Mouse (Mus musculus) natural killer cell, adult 2 months (primary cell): ENCODE measurements around the gene Gk5.
"Not testable (repeated sequence)": the region's sequence is repeated elsewhere in the genome, so short reads cannot be mapped to it uniquely, and the experiment has no call there.

ENCODE experiments used
- DNase-seq, 2 experiments: peaks; one replicate each; pipeline ENCODE4 v3.0.0; 2022; ENCODE audit warnings: low spot score in 2 of 2

The Gk5 gene

DNA sequence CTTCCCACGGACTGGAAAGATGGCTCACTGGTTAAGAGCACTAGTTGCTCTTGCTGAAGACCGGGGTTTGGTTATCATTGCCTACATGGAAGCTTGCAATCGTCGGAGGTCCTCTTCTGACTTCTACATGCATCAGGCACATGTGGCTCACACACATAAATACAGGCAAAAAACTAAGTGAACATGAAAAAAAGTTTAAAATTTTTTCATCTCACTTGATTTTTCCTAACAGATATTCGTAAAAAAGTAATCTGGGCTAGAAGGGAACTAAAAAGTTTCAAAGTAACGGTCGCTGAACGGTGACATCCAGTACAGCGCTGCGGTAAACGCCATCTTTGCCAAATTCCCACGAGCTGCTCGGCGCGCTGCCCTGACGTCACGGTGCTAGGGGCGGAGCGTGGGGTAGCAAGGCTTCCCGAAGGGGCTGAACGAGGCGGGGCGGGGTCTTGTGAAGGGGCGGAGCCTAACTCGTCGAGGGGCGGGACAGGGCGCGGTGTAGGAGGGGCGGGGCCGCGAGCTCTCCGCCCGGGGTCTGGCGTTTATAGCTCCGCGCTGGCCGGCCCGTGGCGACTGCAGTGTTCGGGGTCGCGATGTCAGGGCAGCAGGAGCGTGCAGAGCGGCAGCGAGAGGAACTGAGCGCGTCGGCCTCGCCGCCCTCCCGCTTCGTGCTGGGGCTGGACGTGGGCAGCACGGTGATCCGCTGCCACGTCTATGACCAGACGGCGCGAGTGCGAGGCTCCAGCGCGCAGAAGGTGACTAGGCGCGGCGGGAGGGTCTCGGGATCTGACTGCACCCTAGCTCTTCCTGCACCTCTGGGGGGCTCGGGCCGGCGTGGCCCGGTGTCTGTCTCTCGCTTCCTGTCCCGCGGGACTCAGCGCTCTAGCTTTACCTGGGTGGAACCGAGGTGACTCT is at the start of gene Gk5:
Gene Gk5, plus strand, starts transcription at position 502 of the 912 bp plus-strand sequence.
- peak; percentile 97 to 98 for DNase-seq

DNA sequence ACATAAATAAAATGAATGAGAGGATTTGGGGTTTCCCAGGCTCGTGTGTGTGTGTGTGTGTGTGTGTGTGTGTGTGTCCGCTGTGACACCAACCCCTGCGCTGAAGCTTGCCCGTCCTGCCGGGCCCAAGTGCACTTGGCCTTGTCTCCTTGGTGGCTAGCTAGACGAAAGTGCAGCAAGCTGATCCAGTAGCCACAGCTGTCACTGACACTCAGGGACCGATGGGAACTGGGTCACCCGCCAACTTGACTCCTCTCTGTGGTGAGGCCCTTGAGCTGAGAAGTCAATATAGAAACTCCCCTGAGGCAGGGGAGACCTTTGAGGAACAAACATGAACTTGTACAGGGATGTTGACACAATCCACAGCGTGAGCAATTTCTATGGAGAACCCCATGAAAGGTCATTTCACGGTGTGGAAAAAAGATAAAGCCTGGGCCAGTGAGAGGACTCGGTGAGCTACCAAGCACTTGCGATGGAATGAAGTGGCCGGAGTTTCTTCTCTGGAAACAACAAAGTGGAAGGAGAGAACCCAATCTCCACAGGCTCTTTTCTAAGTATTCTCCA is 40.3 kb upstream of the Gk5 start:
- DNase-seq: no peak

GRCm38 (mm10) chr9:96085293-96085692 is 33.9 kb upstream of the Gk5 start:
- DNase-seq: no peak

GRCm38 (mm10) chr9:96087671-96088070 is 31.5 kb upstream of the Gk5 start:
- no peak for DNase-seq

GRCm38 (mm10) chr9:96088456-96088855 is 30.7 kb upstream of the Gk5 start:
- DNase-seq: not testable (repeated sequence)

DNA sequence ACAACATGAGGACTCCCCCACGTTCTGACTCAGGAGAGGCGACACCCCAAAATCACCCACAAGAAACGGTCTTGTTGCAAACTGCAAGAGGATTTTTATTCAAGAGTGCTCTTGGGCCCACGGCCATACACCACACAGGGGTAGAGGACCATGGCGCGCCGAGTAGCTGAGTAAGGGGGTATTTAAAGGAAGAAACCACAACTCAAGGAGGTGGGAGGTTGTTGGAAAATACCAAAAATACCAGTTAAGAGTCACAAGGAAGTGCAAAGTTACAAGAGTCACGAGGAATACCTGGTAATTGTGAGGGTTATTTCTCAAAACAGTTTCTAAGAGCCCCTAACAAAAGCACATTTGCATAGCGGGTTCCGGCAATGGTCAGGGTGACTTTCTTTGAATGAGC is 26.5 kb upstream of the Gk5 start:
- DNase-seq: not testable (repeated sequence)

DNA sequence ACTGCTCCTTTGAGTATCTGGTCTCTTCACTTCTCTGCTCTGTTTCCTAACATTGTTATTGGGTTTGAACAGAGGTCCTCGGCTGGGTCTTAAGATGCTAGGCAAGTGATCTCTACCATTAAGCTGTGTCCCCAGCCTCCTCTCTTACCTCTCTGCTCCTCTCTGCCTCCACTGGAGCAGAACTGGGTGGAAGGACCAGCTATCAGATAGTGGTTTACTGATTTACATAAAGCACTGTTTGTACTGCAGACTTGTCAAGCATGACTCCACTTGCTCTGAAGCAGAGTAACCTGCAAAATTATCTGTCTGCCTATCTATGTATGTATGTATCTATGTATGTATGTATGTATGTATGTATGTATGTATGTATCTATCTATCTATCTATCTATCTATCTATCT is 25.9 kb upstream of the Gk5 start:
- DNase-seq: no peak

- no peak for DNase-seq
Measured at GRCm38 (mm10) chr9:96094341-96094740, 24.8 kb upstream of the Gk5 start.

DNA sequence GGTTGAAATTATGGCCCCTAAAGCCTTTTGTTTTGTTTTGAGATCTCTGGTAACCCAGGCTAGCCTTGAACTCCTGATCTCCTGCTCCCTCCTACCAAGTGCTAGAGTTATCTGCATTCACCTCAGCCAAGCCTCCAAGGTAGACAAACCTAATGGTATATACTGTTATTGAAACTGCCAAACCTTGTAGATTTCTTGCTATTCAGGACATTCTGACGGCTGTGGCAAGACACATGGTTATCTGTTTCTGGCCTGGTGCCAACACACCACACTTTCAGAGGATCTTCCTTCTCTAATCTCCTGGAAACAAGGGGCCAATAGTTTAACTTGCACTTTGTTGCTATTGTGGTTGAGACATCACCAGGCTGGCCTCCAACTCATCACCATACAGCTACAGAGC is 24.0 kb upstream of the Gk5 start:
- no peak for DNase-seq

DNA sequence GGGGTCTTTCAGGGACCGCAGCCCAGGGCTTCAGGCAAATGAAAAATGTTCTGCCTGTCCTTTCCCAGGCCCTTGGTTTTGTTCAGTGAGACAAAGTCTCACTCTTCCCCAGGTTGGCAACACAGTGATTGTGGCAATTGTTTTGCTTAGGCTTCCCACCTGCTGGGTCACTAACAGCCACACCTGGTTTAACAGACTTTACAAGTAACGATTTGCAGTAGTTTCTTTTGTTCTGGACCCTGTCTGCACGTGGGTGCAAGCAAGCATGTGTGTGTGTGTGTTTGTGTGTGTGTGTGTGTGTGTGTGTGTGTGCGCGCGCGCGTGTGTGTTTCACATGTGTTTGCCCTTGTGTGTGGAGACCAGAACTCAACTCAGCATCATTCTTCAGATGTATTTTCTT is 16.3 kb upstream of the Gk5 start:
- no peak for DNase-seq

DNA sequence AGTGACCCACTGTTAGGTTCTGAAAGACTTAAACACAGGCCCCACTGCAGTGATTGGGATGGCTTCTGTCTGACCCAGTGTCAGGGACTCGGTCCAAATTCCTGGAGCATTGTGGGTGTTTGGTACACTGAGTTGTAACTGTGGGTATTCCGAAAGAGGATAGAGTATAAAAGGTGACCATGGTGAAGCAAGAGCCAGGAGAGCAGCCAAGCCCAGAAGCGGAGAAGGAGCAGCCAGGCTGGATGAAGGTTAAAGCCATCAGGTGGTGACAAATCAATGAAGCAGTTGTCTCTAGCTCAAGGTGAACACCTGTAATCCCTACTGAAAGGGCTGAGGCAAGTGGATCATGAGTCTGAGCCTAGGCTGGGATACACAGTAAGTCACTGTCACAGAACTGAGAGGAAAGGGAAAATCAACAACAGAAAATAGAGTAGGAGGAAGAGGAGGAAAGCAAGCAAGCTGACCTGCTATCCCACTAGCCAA is 6.2 kb upstream of the Gk5 start:
- no peak for DNase-seq

GRCm38 (mm10) chr9:96116801-96117200 is 2.4 kb upstream of the Gk5 start:
- no peak for DNase-seq

GRCm38 (mm10) chr9:96118216-96118615 is 946 bp upstream of the Gk5 start:
- DNase-seq: no peak

DNA sequence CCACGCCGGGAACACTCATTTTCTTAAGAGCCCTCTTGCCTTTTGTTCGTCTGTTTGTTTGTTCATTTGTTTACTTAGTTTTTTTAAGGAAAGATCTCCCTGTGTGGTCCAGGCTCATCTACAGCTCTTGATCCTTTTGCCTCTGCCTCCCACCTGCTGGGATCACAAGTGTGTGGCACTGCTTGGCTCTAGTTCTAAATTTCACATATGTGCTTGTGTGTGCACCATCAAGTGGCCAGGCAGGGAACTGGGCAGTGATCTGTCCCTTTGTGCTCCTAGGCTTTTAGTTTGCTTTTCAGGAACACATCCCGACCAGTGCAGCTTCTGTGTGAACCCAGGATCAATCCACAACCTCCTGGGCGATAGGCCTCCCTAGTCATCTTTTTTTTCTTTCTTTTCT is 8.8 kb downstream of the Gk5 start:
- no peak for DNase-seq

- DNase-seq: no peak
Measured at GRCm38 (mm10) chr9:96132956-96133603, 13.9 kb downstream of the Gk5 start.

DNA sequence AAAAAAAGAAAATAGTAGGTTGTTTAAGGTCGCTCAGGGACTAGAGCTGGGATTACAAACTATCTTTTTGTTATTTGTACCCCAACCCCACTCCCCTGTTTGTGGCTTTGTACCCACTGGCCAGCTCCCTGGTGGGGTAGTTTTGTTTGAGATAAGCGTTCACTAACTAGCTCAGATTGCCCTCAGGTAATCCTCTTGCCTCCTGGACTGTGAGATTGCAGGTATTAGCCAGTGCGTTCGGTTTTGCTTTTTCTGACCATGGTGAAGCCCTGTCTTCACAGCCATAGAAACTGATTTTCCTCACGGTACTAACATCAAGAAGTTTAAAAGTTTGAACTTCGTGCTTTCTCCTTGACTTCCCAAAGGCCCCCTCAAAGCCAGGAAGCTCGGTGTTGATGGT is 15.3 kb downstream of the Gk5 start:
- DNase-seq: no peak

GRCm38 (mm10) chr9:96134916-96135315 is 15.8 kb downstream of the Gk5 start:
- DNase-seq: no peak

GRCm38 (mm10) chr9:96135461-96135860 is 16.3 kb downstream of the Gk5 start:
- no peak for DNase-seq

- no peak for DNase-seq
Measured at GRCm38 (mm10) chr9:96138958-96139357, 19.8 kb downstream of the Gk5 start.

- no peak for DNase-seq
Measured at GRCm38 (mm10) chr9:96139876-96140275, 20.7 kb downstream of the Gk5 start.

DNA sequence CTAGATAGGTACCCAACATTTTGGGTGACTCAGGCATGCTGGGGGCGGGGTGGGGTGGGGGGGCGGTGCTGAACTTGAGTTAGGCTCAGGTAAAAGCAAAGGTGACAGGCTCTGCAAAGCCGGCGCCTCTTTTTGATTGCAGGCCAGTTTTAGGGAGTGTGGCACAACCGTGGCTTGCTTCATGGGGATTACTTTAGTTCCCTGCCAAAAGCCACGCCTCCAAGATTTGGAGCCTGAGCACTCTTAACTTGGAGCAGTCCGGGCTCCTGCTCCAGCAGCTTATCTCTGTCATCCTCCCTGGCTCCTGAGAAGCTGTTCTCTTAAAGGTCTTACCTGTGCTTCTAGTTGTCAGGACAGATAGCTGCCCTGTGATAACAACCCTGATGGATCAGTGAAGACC is 21.8 kb downstream of the Gk5 start:
- no peak for DNase-seq

DNA sequence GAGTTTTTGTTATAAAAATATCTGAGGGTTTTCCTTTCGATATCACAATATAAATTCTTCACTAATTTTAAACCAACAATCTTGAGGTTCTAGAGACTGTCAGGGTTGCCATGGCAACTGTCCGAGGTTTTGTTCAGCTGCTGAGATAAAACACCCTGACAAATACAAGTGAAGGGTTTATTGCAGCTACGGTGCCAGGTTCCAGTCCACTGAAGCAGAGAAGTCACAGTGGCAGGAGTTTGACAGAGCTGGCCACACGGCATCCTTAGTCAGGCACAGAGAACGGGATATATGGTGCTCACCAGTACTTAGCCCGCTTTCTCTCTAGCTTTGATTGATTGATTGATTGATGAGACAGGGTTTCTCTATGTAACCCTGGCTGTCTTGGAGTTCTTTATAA is 23.3 kb downstream of the Gk5 start:
- DNase-seq: no peak

GRCm38 (mm10) chr9:96143633-96144032 is 24.5 kb downstream of the Gk5 start:
- no peak for DNase-seq
